Mouse (Mus musculus) embryonic stem cell, embryonic (primary cell): ENCODE data around the gene Cryge.

ENCODE experiments used
- CTCF ChIA-PET, 4 experiments: fragments of 300-600 bp in 2 of 4; fragments of 350-600 bp in 2 of 4; sonication (Branson Sonifier 250); formaldehyde crosslinking; loops; one replicate each; lab custom pipeline; 2022; ENCODE audit warnings: inconsistent platforms in 2 of 4; lab: Charles Lee
- POLR2A ChIA-PET, 4 experiments: fragments of 300-600 bp in 2 of 4; fragments of 350-600 bp in 2 of 4; sonication (Branson Sonifier 250); formaldehyde crosslinking; loops; one replicate each; lab custom pipeline; 2022; ENCODE audit warnings: antibody characterized with exemption in 4 of 4, inconsistent platforms in 1 of 4; lab: Charles Lee

Cryge gene

DNA sequence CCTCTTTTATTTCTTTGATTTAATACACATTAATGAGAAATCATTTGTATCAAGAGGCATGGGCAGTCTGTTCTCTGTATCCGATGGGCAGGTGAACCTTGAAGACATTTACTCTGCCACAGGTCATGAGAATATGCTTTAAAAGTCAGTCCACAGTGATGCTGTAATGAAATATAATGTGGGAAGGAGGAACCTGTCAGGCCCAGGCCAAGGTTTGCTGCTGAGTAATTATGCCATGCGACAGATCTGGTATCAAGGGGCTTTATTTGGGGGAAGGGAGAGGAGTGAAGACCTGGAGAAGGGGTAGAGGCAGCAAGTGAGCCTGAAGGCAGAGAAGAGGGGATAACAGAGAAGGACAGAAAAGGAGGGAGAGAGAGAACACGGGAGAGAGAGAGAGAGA lies 11.3 kb downstream of the Cryge start:
- CTCF ChIA-PET, result no interaction called here
- POLR2A ChIA-PET, result interaction anchor here in 3 of 4 experiments (0.5 to 2.5 kb wide), 6 partner anchors 79 to 349 kb away, joined by 3 to 11 read pairs (median 4); partner anchors contain the start of gene Ccnyl1 (in 2 of the 3)

DNA sequence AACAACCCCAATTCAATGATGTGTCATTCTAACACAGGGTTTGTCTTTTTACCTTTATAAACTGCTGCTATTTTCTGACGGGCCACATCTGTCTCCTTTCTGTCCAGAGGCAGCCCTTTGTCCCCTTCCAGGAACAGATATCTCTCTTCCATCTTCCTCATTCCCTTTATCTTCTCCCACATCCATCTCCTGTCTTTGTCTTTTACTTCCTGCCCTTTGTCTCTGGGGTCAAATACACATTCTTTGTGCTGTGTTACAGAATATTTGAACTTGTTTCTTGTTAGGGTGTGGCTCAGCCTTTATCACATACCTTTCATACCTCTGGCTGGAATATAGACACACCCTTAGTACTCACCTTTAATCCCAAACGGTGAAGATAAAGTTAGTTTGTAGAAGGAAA lies 13.4 kb downstream of the Cryge start:
- POLR2A ChIA-PET, result interaction anchor here in 2 of 4 experiments (1.0 to 2.9 kb wide), 4 partner anchors 14 to 347 kb away, joined by 4 to 16 read pairs (median 8); partner anchors contain the start of gene Ccnyl1 (in 1 of the 2)
- CTCF ChIA-PET, result no interaction called here

DNA sequence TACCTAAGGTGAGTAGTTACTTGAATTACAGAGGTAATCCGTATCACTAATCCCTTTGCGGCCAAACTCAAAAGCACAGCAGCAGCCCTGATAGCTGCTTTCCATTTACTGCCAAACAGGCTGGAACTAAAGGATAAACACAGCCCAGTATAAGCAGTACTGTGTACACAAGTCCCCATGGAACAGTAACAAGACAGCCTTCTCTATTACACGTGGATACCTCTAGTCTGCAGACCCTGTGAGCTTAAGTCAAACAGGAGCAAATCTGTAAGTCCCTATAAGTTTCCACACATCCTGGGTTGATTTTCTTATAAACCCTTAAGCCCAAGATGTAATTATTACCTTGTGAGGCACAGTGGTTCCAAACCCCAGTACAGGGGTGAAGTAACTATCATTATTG lies 15.4 kb downstream of the Cryge start:
- CTCF ChIA-PET, result no interaction called here
- POLR2A ChIA-PET, result interaction anchor here in 3 of 4 experiments (0.5 to 1.1 kb wide), 4 partner anchors 15 to 914 kb away, joined by 3 read pairs; partner anchors contain the start of genes Ccnyl1 (in 1 of the 3) and Klf7 (in 1 of the 3)

DNA sequence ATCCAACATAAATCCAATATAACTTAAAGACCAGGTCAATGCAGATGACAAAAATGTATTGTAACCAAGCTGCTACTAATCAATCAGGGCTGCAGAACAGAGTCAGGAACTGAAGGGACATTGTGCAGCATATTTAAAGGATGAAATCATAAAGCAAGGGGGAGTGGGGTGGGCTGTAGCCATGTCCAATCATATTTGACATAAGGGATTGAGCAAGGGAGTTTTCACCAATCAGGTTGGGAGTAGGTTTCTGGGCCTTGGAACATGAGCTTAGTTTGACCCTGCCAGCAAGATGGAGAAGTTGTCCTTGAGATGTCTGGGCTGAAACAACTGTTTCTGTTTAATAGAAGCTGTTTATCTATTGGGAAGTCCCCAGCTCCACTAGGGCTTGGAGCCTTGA lies 18.3 kb downstream of the Cryge start, which contains the start of gene Akr1cl:
Gene Akr1cl, minus strand, starts transcription at position 119 of the 400 bp plus-strand sequence.
- ChIA-PET CTCF (no interaction called here), POLR2A (interaction anchor here in 1 of 4 experiments (0.7 to 1.1 kb wide), 2 partner anchors 13 to 47 kb away, joined by 3 read pairs; no protein-coding TSS in a partner anchor)

DNA sequence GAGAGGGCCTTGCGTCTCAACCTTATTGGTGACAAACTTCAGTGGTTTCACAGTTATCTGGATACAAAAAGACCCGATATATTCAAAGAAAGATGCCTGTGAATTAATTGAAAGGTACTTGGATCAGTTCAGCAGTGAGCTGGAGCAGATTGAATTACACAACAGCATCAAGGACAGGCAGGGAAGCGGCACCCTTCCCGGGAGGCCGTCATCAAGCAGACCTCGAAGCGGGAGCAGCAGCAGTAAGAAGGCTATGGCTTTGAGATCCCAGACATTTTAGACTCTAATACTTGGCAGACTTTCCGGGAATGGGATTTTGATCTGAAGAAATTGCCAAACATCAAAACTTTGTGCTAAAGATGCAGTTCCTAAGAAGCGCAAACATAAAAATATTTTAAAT lies 22.7 kb downstream of the Cryge start:
- ChIA-PET POLR2A (interaction anchor here in 1 of 4 experiments (0.7 kb wide), 1 partner anchor 1216 kb away, joined by 3 read pairs; no protein-coding TSS in a partner anchor), CTCF (no interaction called here)

DNA sequence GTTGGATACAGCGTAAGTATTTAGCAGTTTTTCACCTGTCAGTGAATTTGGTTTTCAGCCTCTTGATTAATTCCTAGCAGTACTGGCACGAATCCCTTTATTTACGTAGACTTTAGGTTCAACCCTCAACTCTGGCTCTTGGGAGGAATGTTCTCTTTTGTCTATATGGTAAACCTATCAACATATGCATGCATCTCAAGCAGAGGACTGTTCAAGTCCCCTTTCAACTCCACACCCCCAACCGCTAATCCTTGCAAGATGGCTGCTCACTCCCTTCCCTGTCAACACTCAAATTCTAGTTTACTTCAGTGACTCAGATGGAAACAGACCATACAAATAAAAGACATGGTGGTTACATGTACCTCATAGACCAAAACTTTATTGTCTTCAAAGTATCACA lies 38.2 kb downstream of the Cryge start:
- POLR2A ChIA-PET, result interaction anchor here in 1 of 4 experiments (1.2 kb wide), 1 partner anchor 322 kb away, joined by 3 read pairs; the partner anchor contains the start of gene Ccnyl1
- CTCF ChIA-PET, result interaction anchor here in 1 of 4 experiments (1.3 kb wide), 1 partner anchor 308 kb away, joined by 4 read pairs; no protein-coding TSS in a partner anchor

DNA sequence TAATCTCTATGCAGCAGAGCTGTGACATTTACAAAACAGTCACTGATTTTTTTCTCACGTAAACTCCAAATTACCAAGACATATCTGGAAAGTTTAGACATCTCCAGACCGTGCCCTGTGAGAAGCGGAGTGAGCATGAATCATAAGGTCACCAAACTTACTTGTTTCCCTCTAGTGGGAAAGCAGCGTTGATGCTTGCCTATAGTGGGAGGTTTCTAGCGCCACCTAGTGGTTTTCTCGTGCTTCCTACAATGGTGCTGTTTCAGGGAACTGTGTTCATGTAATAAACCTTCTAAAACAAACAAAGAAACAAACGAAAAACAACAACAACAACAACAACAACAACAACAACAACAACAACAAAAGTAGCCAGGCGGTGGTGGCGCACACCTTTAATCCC lies 40.8 kb downstream of the Cryge start:
- ChIA-PET POLR2A (interaction anchor here in 1 of 4 experiments (1.0 to 1.4 kb wide), 2 partner anchors 11 to 168 kb away, joined by 3 to 4 read pairs; no protein-coding TSS in a partner anchor), CTCF (interaction anchor here in 3 of 4 experiments (0.5 to 2.1 kb wide), 10 partner anchors 12 to 1080 kb away, joined by 3 to 12 read pairs (median 3); no protein-coding TSS in a partner anchor)

DNA sequence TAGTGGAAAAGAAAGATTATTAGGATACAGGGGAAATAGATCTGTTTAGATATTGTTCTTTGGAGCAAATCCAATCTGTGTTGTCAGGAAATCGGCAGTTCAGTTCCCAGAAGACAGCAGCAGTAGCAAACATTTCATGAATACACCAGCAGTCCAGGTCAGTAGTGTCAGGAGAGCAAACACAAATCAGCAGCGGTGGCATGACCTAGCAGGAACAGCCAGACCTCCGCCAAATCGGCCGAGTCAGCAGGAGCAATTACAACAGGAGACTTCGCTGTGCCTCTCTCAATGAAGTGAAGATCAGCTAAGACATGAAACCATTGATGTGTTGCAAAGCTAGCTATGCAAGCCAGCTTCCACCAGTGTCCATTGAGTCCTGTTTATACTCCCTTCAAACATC lies 45.4 kb downstream of the Cryge start:
- ChIA-PET POLR2A (no interaction called here), CTCF (interaction anchor here in 1 of 4 experiments (0.6 kb wide), 1 partner anchor 315 kb away, joined by 3 read pairs; the partner anchor contains the start of gene Ccnyl1)

DNA sequence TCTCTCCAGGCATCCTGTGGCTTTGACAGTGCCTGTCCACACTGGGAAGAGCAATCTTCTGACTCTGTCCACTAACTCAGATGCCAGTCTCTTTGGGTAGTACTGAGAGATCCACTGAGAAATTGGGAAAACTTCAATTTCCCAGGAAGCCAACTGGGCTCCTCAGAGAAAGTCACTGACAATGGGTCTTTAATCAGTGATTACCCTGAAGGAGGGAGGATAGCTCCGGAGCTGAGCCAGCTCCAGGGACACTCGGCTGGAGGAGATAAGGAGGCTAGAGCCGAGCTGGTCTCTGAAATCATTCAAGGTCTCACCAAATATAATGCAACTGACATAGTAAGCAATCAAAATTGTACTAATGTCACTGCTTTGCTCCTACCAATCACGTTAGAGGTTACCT lies 46.4 kb downstream of the Cryge start:
- CTCF ChIA-PET, result no interaction called here
- POLR2A ChIA-PET, result no interaction called here
